Mouse (Mus musculus) right cerebral cortex, postnatal 36 days (tissue): ENCODE data around the gene Scgb2b21.
"Not testable (repeated sequence)": the region's sequence is repeated elsewhere in the genome, so short reads cannot be mapped to it uniquely, and the experiment has no call there.

Experiments used
- DNase-seq, 2 experiments: peaks; one replicate each; pipeline ENCODE4 v3.0.0; 2022; ENCODE audit warnings: low spot score in 2 of 2, mixed read lengths in 1 of 2

Gene Scgb2b21

GRCm38 (mm10) chr7:33520358-33520757 lies at the start of gene Scgb2b21:
TSS of gene Scgb2b21 (minus strand) at chr7:33520458.
- no peak for DNase-seq

- DNase-seq: not testable (repeated sequence)
Measured at GRCm38 (mm10) chr7:33543420-33543819, 23.2 kb upstream of the Scgb2b21 start.
